Mouse (Mus musculus) inflammation-experienced regulatory T-cells, adult 6 months (primary cell): ENCODE measurements around the gene Mocs2. TPM values are rescaled to one million over a fixed set of nuclear protein-coding genes. Genes with fewer than 3 reads are reported as not detected.

ENCODE experiments used
- ATAC-seq: one replicate; pipeline ENCODE4 v1.8.0; 2017
- polyA plus RNA-seq, 3 experiments: library from polyadenylated mRNA; unstranded; fragments of 100-300 nt; shearing (Covaris generic); gene quantifications; one replicate each; pipeline ENCODE4 v1.2.1; 2017

Mocs2 gene
- polyA plus RNA-seq, 3 experiments from 2014 or later, result 44.0 to 53.5 (median 46.1) TPM

DNA sequence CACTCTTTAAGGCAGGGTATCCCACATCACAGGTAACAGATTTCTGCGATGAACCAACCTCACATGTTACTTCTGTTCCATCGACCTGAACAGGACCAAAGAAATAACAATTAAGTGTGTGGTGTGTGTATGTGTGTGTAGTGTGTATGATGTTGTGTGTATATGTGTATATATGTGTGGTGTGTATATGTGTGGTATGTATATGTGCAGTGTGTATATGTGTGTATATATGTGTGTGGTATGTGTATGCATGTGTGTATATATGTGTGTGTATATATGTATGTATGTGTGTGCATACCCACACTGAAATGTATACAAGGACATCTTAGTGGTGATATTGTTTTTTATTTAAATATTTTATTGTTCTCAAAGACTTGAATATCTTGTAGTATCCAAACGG lies 36.4 kb downstream of the Mocs2 start:
- ATAC-seq, result no peak

DNA sequence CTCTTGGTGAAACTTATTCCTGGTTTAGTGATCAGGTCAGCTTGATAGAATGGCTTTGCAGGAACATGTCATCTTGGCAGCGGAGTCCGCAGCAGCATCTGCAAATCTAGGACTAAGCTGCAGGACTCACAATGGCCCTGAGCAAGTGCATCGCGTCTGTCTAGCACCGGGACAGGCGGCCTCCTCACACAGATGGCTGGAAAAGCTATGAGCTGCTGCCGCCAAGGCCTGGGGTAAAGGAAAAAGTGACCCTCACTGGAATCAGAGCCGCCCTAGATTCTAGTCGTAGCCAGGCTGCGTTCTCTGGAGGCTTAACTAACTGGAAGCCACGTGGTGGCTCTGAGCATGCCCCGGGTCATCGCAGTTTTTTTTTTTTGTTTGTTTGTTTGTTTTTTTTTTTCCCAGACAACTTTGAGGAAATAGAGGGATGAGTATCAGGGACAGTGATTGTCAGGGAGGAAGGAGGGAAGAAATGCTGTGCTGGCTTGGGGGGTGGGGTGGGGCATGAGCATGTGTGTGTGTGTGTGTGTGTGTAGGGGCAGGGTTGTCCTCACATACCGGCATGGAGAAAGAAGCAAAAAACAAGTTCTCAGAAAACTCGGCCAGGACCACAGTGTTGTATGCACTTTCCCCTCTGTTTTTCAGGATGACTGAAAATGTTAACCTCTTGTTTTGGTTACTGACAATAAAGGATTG lies 37.7 kb downstream of the Mocs2 start:
- ATAC-seq, result no peak

DNA sequence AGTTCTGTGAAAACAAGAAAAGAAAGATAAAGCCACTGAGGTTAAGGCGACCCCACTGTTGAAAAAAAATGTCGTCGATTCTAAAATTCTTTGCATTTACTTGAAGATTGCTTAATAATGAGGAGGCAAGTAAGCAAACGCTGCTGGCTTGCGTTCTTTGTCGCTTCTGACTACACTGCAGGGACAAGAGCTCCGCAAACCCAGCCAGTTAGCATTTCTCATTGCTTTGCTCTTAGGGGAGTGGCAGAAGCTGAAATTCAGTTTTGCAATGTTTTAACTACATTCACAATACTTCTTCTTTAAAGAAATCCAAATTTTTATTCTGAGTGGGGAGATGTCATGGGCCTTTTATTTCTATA lies 38.2 kb downstream of the Mocs2 start:
- ATAC-seq, result no peak

DNA sequence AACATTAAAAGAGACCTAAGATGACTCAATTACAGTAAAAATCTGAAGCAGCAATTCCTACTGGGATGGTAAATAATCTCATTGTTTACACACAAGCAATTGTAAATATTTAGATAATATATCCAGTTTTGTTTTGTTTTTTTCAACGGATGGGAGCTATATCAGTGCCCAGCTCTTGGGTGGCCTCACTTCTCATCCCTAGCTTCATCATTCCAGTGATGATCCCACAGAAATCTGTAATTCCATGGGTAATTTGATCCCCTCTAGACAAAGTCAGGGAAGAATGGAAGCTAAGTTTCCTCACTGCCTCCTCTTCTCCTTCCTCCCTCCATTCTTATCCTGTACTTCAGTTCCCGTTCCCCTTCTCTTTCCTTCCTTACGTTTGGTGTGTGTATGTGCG lies 39.5 kb downstream of the Mocs2 start:
- no peak for ATAC-seq

DNA sequence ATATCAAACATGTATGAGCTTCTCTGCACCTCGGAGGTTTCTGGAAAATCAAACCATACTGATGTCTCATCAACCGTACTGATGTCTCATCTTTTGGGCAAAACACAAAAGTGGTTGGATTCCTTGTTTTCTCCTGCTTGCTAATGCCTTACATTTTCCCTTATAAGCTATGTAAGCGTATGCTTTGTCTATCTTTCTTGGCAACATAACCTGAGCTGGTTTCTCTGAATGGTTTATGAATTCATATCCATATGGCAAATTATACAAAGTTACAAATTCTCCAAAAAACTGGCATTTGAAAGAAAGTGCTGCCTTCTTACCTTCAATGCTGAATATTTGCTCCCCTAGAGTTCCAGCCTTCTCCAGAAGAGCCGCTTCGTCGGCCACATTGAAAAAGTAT lies 56.7 kb downstream of the Mocs2 start:
- no peak for ATAC-seq

DNA sequence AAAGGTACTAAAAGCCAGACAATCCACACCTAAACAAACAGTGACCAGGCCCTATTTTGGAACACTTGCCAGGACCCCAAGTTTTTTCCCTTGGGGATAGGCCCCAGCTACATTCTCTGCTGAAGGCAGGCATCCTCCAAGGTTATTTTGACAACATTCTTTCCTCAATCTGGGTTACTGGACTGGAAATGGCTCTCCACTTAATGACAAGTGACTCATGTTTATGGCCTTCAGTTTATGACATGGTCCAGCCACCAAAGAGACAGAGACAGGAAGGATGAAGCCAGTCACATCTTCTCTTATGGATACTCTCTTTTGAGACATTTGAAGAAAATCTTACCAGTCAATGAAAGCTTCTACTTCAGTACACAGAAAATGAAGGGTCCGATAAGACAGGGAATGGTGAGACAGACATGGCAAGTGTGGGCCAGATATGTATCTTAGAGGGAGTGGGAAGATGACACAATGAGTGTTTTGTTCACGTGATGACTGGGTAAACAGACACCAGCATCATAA lies 58.0 kb downstream of the Mocs2 start:
- ATAC-seq, result no peak

DNA sequence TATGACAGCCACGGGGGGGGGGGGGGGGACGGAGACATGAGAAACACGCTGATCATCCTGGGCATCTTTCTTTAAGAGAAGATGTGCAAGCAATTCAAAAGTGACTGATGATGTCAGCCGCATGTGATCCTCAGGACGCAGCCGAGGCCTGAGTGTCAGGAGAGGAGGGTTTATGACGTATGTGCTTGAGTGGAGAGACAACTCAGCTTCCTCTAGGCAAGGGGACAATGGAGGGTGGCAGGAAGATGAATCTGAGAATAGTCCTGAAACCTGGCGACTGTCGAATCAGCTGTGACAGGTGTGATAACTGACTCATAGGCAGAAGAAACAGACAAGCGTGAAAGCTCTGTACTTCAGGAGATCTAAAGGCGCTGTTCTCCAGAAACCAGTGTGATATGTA lies 60.6 kb downstream of the Mocs2 start:
- ATAC-seq, result peak; percentile 38

Other genes with a start within 250 kb of the Mocs2 start
- 1 to 10 TPM; 2.1 to 8.5 (median 3.8) TPM for gene Itga2, start 113.9 kb downstream of the Mocs2 start, polyA plus RNA-seq